Mouse (Mus musculus) kidney, embryonic 14.5 days (tissue): ENCODE measurements around the gene Ccdc88c. TPM values are rescaled to one million over a fixed set of nuclear protein-coding genes. Genes with fewer than 3 reads are reported as not detected.

Experiments
- ATAC-seq: fragments of 200-750 bp; cut with Nextera tagmentation; 2 replicates; pipeline ENCODE4 v1.8.0; 2017; ENCODE audit warnings: moderate number of reproducible peaks, mild to moderate bottlenecking, moderate TSS enrichment, moderate library complexity; ENCODE audit not compliant: low FRiP score, low TSS enrichment
- H3K27ac ChIP-seq: fragments of 300-500 bp; sonication (generic); 2 replicates; pipeline ENCODE4 v1.5.1; 2014; ENCODE audit warnings: low read depth, mild to moderate bottlenecking, low read length, moderate library complexity, mixed read lengths
- H3K27me3 ChIP-seq: fragments of 300-500 bp; sonication (generic); 2 replicates; pipeline ENCODE4 v1.6.1; 2014; ENCODE audit warnings: mild to moderate bottlenecking, low read length; ENCODE audit not compliant: control insufficient read depth, insufficient read depth
- H3K36me3 ChIP-seq: fragments of 300-500 bp; sonication (generic); 2 replicates; pipeline ENCODE4 v1.6.1; 2014; ENCODE audit warnings: low read length, mixed read lengths; ENCODE audit not compliant: control insufficient read depth, insufficient read depth
- H3K4me1 ChIP-seq: fragments of 300-500 bp; sonication (generic); 2 replicates; pipeline ENCODE4 v1.6.1; 2014; ENCODE audit warnings: low read length, mixed read lengths; ENCODE audit not compliant: control insufficient read depth, insufficient read depth
- H3K4me2 ChIP-seq: fragments of 300-500 bp; sonication (generic); replicated peaks from 2 replicates; pipeline ENCODE4 v1.6.1; 2014; ENCODE audit warnings: low read depth, mild to moderate bottlenecking, low read length
- H3K4me3 ChIP-seq: fragments of 300-500 bp; sonication (generic); 2 replicates; pipeline ENCODE4 v1.5.1; 2014; ENCODE audit warnings: mild to moderate bottlenecking, low read length
- H3K9ac ChIP-seq: fragments of 300-500 bp; sonication (generic); 2 replicates; pipeline ENCODE4 v1.6.1; 2014; ENCODE audit warnings: low read depth, mild to moderate bottlenecking, low read length, moderate library complexity
- H3K9me3 ChIP-seq: fragments of 300-500 bp; sonication (generic); 2 replicates; pipeline ENCODE4 v1.6.1; 2016; ENCODE audit warnings: low read length; ENCODE audit not compliant: control insufficient read depth
- WGBS: fragments of 180-500 bp; shearing (Covaris S2); extraction: QIAGEN DNeasy Blood & Tissue Kit; methylation state at CpG from one replicate; pipeline ENCODE4 v1.1.7; 2014; 5-methylcytosine and 5-hydroxymethylcytosine counted together
- polyA plus RNA-seq: library from polyadenylated mRNA; unstranded; fragments of >200 nt; fragmentation: Nextera tagmentation; extraction: Ambion mirVana; gene quantifications from 2 replicates; pipeline ENCODE4 v1.2.1, GENCODE M21; 2014

Ccdc88c gene
- polyA plus RNA-seq, 1 experiment from 2014 or later, result 15.3 TPM

- Histone ChIP-seq H3K36me3 (no peaks in the 10 kb centered on the region), H3K9ac (no peak overlapping the region), H3K9me3 (no peaks in the 10 kb centered on the region), H3K4me1 (peaks cover 19% of the 10 kb centered on the region; the same call in 1 of the 2 replicates), H3K4me2 (no peak overlapping the region), H3K4me3 (no peak overlapping the region), H3K27ac (no peak overlapping the region), H3K27me3 (no peaks in the 10 kb centered on the region)
- ATAC-seq, result no peak
- 78% methylated on average over 15 of the region's 15 CpGs for WGBS
Measured at GRCm38 (mm10) chr12:100988324-100989130, 40.3 kb downstream of the Ccdc88c start.

GRCm38 (mm10) chr12:100986423-100986822 lies 42.4 kb downstream of the Ccdc88c start:
- no peaks in the 10 kb centered on the region for H3K27me3 ChIP-seq
- no peak overlapping the region for H3K4me3 ChIP-seq
- H3K4me1 ChIP-seq, result peaks cover 9% of the 10 kb centered on the region; the same call in 1 of the 2 replicates
- H3K36me3 ChIP-seq, result no peaks in the 10 kb centered on the region
- H3K4me2 ChIP-seq, result no peak overlapping the region
- no peak for ATAC-seq
- no peak overlapping the region for H3K27ac ChIP-seq
- no peak overlapping the region for H3K9ac ChIP-seq
- WGBS, result 64% methylated on average over 4 of the region's 4 CpGs
- H3K9me3 ChIP-seq, result no peaks in the 10 kb centered on the region

GRCm38 (mm10) chr12:100985793-100986157 lies 43.1 kb downstream of the Ccdc88c start:
- H3K4me3 ChIP-seq, result no peak overlapping the region
- no peaks in the 10 kb centered on the region for H3K27me3 ChIP-seq
- H3K36me3 ChIP-seq, result no peaks in the 10 kb centered on the region
- no peaks in the 10 kb centered on the region for H3K9me3 ChIP-seq
- no peak overlapping the region for H3K27ac ChIP-seq
- ATAC-seq, result no peak
- no peak overlapping the region for H3K9ac ChIP-seq
- no peak overlapping the region for H3K4me2 ChIP-seq
- WGBS, result 49% methylated on average over 2 of the region's 2 CpGs
- H3K4me1 ChIP-seq, result peaks cover 5% of the 10 kb centered on the region; the same call in 1 of the 2 replicates

GRCm38 (mm10) chr12:100985050-100985792 lies 43.6 kb downstream of the Ccdc88c start:
- H3K9me3 ChIP-seq, result no peaks in the 10 kb centered on the region
- peaks cover 2% of the 10 kb centered on the region; the same call in 1 of the 2 replicates for H3K4me1 ChIP-seq
- no peak overlapping the region for H3K4me2 ChIP-seq
- 71% methylated on average over 10 of the region's 10 CpGs for WGBS
- H3K4me3 ChIP-seq, result no peak overlapping the region
- H3K36me3 ChIP-seq, result no peaks in the 10 kb centered on the region
- H3K27ac ChIP-seq, result no peak overlapping the region
- no peaks in the 10 kb centered on the region for H3K27me3 ChIP-seq
- no peak for ATAC-seq
- H3K9ac ChIP-seq, result no peak overlapping the region

GRCm38 (mm10) chr12:100983565-100983964 lies 45.3 kb downstream of the Ccdc88c start:
- no peaks in the 10 kb centered on the region for H3K27me3 ChIP-seq
- no peaks in the 10 kb centered on the region for H3K4me1 ChIP-seq
- 89% methylated on average over 11 of the region's 11 CpGs for WGBS
- no peak overlapping the region for H3K4me2 ChIP-seq
- H3K9me3 ChIP-seq, result no peaks in the 10 kb centered on the region
- no peak overlapping the region for H3K4me3 ChIP-seq
- ATAC-seq, result no peak
- H3K27ac ChIP-seq, result no peak overlapping the region
- no peak overlapping the region for H3K9ac ChIP-seq
- no peaks in the 10 kb centered on the region for H3K36me3 ChIP-seq

- Histone ChIP-seq H3K4me2 (no peak overlapping the region), H3K27me3 (no peaks in the 10 kb centered on the region), H3K4me3 (no peak overlapping the region), H3K36me3 (no peaks in the 10 kb centered on the region), H3K27ac (no peak overlapping the region), H3K9ac (no peak overlapping the region), H3K4me1 (no peaks in the 10 kb centered on the region), H3K9me3 (no peaks in the 10 kb centered on the region)
- no peak for ATAC-seq
- 85% methylated on average over 8 of the region's 8 CpGs for WGBS
Measured at GRCm38 (mm10) chr12:100982217-100982616, 46.6 kb downstream of the Ccdc88c start.

- no peak overlapping the region for H3K4me3 ChIP-seq
- no peaks in the 10 kb centered on the region for H3K27me3 ChIP-seq
- H3K4me2 ChIP-seq, result no peak overlapping the region
- no peaks in the 10 kb centered on the region for H3K4me1 ChIP-seq
- WGBS, result 31% methylated on average over 9 of the region's 9 CpGs
- no peaks in the 10 kb centered on the region for H3K9me3 ChIP-seq
- H3K36me3 ChIP-seq, result no peaks in the 10 kb centered on the region
- ATAC-seq, result peak; percentile 30; the same call in 1 of the 2 replicates
- no peak overlapping the region for H3K9ac ChIP-seq
- H3K27ac ChIP-seq, result no peak overlapping the region
Measured at GRCm38 (mm10) chr12:100980551-100981008, 48.3 kb downstream of the Ccdc88c start.

GRCm38 (mm10) chr12:100979616-100980015 lies 49.2 kb downstream of the Ccdc88c start:
- H3K9me3 ChIP-seq, result no peaks in the 10 kb centered on the region
- H3K4me1 ChIP-seq, result no peaks in the 10 kb centered on the region
- no peak overlapping the region for H3K27ac ChIP-seq

More at GRCm38 (mm10) chr12:100979616-100980015, 49.2 kb downstream of the Ccdc88c start:
- no peaks in the 10 kb centered on the region for H3K36me3 ChIP-seq
- H3K9ac ChIP-seq, result no peak overlapping the region
- no peak for ATAC-seq
- no peaks in the 10 kb centered on the region for H3K27me3 ChIP-seq
- WGBS, result 82% methylated on average over 5 of the region's 5 CpGs
- H3K4me3 ChIP-seq, result no peak overlapping the region
- H3K4me2 ChIP-seq, result no peak overlapping the region
